Mouse (Mus musculus): ENCODE measurements around the gene Ifitm2.

Gene Ifitm2

GRCm38 (mm10) chr7:140942811-140943210 lies 13.0 kb downstream of the Ifitm2 start:
- in situ Hi-C loops (cut with MboI), result no loop called here

GRCm38 (mm10) chr7:140942341-140942740 lies 13.4 kb downstream of the Ifitm2 start:
- in situ Hi-C loops (cut with MboI), result no loop called here

- in situ Hi-C loops (cut with MboI), result no loop called here
Observed at GRCm38 (mm10) chr7:140941222-140942051, 14.3 kb downstream of the Ifitm2 start, which contains the start of gene Pgghg. Gene Pgghg (plus strand): TSS chr7:140941391.

- in situ Hi-C loops (cut with MboI), result no loop called here
Observed at GRCm38 (mm10) chr7:140939669-140940171, 16.1 kb downstream of the Ifitm2 start.

GRCm38 (mm10) chr7:140938896-140939295 lies 16.9 kb downstream of the Ifitm2 start:
- in situ Hi-C loops (cut with MboI), result no loop called here

- in situ Hi-C loops (cut with MboI), result no loop called here
Observed at GRCm38 (mm10) chr7:140938436-140938835, 17.4 kb downstream of the Ifitm2 start.

- in situ Hi-C loops (cut with MboI), result no loop called here
Observed at GRCm38 (mm10) chr7:140927181-140927580, 28.6 kb downstream of the Ifitm2 start.

- in situ Hi-C loops (cut with MboI), result no loop called here
Observed at GRCm38 (mm10) chr7:140923070-140923775, 32.6 kb downstream of the Ifitm2 start.

GRCm38 (mm10) chr7:140922398-140923069 lies 33.3 kb downstream of the Ifitm2 start:
- in situ Hi-C loops (cut with MboI), result no loop called here

GRCm38 (mm10) chr7:140921225-140921975 lies 34.4 kb downstream of the Ifitm2 start:
- in situ Hi-C loops (cut with MboI), result no loop called here

GRCm38 (mm10) chr7:140920418-140921029 lies 35.3 kb downstream of the Ifitm2 start, which contains the start of gene Nlrp6:
Gene Nlrp6 (plus strand): TSS chr7:140920902.
- in situ Hi-C loops (cut with MboI), result no loop called here

GRCm38 (mm10) chr7:140919911-140920310 lies 35.9 kb downstream of the Ifitm2 start:
- in situ Hi-C loops (cut with MboI), result no loop called here

- in situ Hi-C loops (cut with MboI), result no loop called here
Observed at GRCm38 (mm10) chr7:140914031-140914690, 41.6 kb downstream of the Ifitm2 start.

- in situ Hi-C loops (cut with MboI), result no loop called here
Observed at GRCm38 (mm10) chr7:140912846-140913482, 42.8 kb downstream of the Ifitm2 start.

GRCm38 (mm10) chr7:140912293-140912692 lies 43.5 kb downstream of the Ifitm2 start:
- in situ Hi-C loops (cut with MboI), result no loop called here

- in situ Hi-C loops (cut with MboI), result no loop called here
Observed at GRCm38 (mm10) chr7:140908634-140909107, 47.1 kb downstream of the Ifitm2 start.

- in situ Hi-C loops (cut with MboI), result no loop called here
Observed at GRCm38 (mm10) chr7:140908181-140908580, 47.6 kb downstream of the Ifitm2 start.

GRCm38 (mm10) chr7:140907697-140908096 lies 48.1 kb downstream of the Ifitm2 start:
- in situ Hi-C loops (cut with MboI), result no loop called here

- in situ Hi-C loops (cut with MboI), result no loop called here
Observed at GRCm38 (mm10) chr7:140907131-140907530, 48.7 kb downstream of the Ifitm2 start.

- in situ Hi-C loops (cut with MboI), result no loop called here
Observed at GRCm38 (mm10) chr7:140905642-140906081, 50.1 kb downstream of the Ifitm2 start.

Data from mature B cell (primary cell).